Mouse (Mus musculus) hindbrain, embryonic 11.5 days (tissue): ENCODE measurements around the gene Mtmr10. TPM values are rescaled to one million over a fixed set of nuclear protein-coding genes. Genes with fewer than 3 reads are reported as not detected.

Experiments used
- ATAC-seq: fragments of 200-750 bp; cut with Nextera tagmentation; 2 replicates; pipeline ENCODE4 v1.8.0; 2017; ENCODE audit warnings: mild to moderate bottlenecking, moderate TSS enrichment, moderate library complexity; ENCODE audit not compliant: low FRiP score
- DNase-seq: peaks from one replicate; pipeline ENCODE4 v3.0.0-alpha.2; 2015; ENCODE audit warnings: low spot score
- H3K27ac ChIP-seq: fragments of 300-500 bp; sonication (generic); 2 replicates; pipeline ENCODE4 v1.5.1; 2014; ENCODE audit warnings: mild to moderate bottlenecking, low read depth, low read length
- H3K27me3 ChIP-seq: fragments of 300-500 bp; sonication (generic); 2 replicates; pipeline ENCODE4 v1.6.1; 2014; ENCODE audit warnings: mild to moderate bottlenecking, low read length, moderate library complexity, mixed read lengths; ENCODE audit not compliant: control insufficient read depth, insufficient read depth
- H3K36me3 ChIP-seq: fragments of 300-500 bp; sonication (generic); 2 replicates; pipeline ENCODE4 v1.6.1; 2014; ENCODE audit warnings: mild to moderate bottlenecking, low read length, moderate library complexity, mixed read lengths; ENCODE audit not compliant: control insufficient read depth, insufficient read depth
- H3K4me1 ChIP-seq: fragments of 300-500 bp; sonication (generic); replicated peaks from 2 replicates; pipeline ENCODE4 v1.6.1; 2014; ENCODE audit warnings: low read length, mixed read lengths; ENCODE audit not compliant: control insufficient read depth, insufficient read depth
- H3K4me2 ChIP-seq: fragments of 300-500 bp; sonication (generic); replicated peaks from 2 replicates; pipeline ENCODE4 v1.6.1; 2014; ENCODE audit warnings: mild to moderate bottlenecking, low read depth, low read length
- H3K4me3 ChIP-seq: fragments of 300-500 bp; sonication (generic); 2 replicates; pipeline ENCODE4 v1.5.1; 2014; ENCODE audit warnings: low read depth, low read length
- H3K9ac ChIP-seq: fragments of 300-500 bp; sonication (generic); 2 replicates; pipeline ENCODE4 v1.6.1; 2014; ENCODE audit warnings: low read depth, low read length
- H3K9me3 ChIP-seq: fragments of 300-500 bp; sonication (generic); 2 replicates; pipeline ENCODE4 v1.6.1; 2016; ENCODE audit warnings: low read length; ENCODE audit not compliant: control insufficient read depth
- WGBS: fragments of 180-500 bp; shearing (Covaris S2); extraction: QIAGEN DNeasy Blood & Tissue Kit; methylation state at CpG from one replicate; pipeline ENCODE4 v1.1.7; 2014; 5-methylcytosine and 5-hydroxymethylcytosine counted together
- polyA plus RNA-seq: library from polyadenylated mRNA; unstranded; fragments of >200 nt; fragmentation: Nextera tagmentation; extraction: Ambion mirVana; gene quantifications from 2 replicates; pipeline ENCODE4 v1.2.1, GENCODE M21; 2014

Mtmr10 gene
- polyA plus RNA-seq, 1 experiment from 2014 or later: 15.3 TPM

DNA sequence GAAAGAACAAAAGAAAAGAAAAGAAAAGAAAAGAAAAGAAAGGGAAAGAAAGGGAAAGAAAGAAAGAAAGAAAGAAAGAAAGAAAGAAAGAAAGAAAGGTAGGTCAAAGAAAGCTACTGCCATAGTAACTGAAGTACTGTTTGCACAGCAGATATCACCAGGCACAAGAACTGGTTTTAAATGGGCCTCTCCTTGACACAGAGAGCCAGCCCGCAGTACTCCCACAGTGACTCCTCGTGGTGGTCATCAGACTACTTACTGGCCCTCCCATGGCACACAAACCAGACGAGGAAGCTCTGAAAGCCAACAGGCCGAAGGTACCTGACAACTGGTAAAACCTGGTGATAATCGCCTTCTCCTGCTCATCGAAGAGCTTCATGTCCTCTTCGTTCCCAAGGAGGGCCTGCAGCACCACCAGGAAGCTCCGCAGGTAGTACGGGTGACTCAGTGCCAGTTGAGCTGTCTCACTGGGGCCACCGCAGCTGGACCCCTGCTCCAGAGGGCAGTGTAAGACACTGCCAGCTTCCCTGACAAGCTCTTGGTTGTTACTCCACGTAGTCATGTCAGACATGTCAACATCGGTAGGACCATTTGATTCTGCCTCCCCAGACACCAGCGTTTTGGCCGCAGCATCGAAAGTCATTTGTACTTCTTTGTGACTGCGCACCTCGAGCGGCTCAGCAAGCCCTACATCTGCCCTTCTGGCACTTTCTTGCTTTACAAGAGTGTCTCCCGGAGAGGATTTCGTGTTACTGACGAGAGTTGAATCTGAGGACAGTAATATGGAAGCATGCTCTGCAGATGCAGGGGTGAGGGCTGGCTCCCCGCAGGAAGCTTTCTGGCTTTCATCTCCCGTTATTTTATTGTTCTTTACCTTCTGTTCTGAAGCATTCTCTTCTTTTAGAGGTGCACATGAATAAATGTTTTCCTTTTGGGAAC is 84.8 kb downstream of the Mtmr10 start:
- ATAC-seq: no peak
- no peak for DNase-seq
- Histone ChIP-seq H3K4me2 (no peak overlapping the region), H3K4me1 (no peaks in the 10 kb centered on the region), H3K9ac (no peak overlapping the region), H3K27me3 (no peaks in the 10 kb centered on the region), H3K36me3 (no peaks in the 10 kb centered on the region), H3K27ac (no peak overlapping the region), H3K4me3 (no peak overlapping the region), H3K9me3 (no peaks in the 10 kb centered on the region)
- WGBS: 88% methylated on average over 23 of the region's 23 CpGs

DNA sequence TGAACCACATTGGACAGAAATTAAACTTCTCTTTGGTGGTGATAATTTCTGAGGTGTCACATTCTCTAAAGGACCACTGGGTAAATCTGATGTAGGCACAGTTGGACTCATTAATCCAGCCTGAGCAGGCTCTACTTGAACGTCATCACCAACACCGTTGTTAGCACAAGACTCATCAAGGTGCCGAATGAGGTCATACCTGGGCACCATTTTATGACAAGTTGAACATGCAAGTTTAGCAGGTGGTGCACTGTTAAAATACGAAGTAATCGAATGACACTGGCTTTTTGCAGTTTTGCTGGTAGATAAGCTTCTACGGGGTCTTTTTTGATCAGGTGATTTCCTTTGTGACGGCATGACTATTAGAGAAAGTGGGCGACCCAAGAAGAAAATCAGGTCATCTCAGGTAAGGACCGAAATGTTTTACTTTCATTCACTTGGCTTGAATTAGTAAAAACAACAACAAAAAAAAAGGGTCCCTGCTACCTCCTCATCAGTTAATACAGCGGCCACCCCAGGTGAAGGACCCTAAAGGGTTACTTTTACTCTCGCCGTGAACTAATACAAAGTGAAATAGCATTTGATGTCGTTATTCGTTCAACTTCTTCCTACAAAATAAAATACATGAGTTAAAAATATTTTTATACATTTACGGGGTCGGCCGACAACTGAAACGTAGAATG is 85.8 kb downstream of the Mtmr10 start:
- DNase-seq: peak; percentile 6
- WGBS: 20% methylated on average over 18 of the region's 18 CpGs

DNA sequence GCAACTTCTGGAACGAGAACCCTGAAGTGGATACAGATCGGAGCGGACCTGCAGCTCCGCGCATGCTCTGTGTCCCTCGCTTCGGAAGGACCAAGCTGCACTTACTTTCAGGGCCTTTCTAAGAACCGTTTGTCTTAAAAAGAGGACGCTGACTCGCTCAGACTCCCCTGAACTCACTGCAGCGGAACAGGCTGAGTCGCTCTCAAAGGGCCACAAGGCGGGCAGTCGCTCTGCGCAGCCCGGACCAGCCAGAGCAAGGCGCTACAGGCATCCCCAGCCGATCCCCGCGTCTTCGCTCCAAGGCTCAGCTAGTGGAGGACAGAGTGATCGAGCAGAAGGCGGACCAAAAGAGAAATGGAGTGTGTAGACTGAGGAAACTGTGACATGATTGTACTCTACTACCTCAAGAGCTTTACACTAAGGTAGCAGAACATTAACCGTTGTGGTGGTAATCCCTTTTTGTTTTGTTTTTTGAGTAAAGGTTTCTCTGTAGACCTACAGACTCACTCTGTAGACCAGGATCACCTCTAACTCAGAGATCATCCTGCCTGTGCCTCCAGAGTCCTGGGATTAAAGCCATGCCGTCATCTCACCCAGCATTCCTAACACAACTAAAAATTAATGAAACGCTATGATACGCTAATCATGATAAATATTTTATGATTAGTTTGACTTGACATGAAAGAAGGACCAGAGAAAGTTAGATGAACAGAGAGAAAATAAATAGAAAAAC is 86.5 kb downstream of the Mtmr10 start, which contains the start of gene Fan1:
Fan1 (minus strand) TSS at position 266 of the 733 bp plus-strand sequence.
- Histone ChIP-seq H3K36me3 (0 out of 2 replicates have a peak, but pooled peaks cover 2% of the 10 kb centered on the region), H3K27me3 (no peaks in the 10 kb centered on the region), H3K4me2 (peak within 1 kb of the TSS; percentile 61), H3K27ac (peak within 1 kb of the TSS; percentile 85), H3K4me1 (no peaks in the 10 kb centered on the region), H3K9me3 (no peaks in the 10 kb centered on the region), H3K9ac (peak within 1 kb of the TSS; percentile 77), H3K4me3 (peak within 1 kb of the TSS; percentile 71)
- DNase-seq (peak; percentile 90), ATAC-seq (peak; percentile 96)
- 5% methylated on average over 27 of the region's 27 CpGs for WGBS

More for the DNA sequence above, 85.8 kb downstream of the Mtmr10 start:
- H3K4me1 ChIP-seq: no peaks in the 10 kb centered on the region
- no peaks in the 10 kb centered on the region for H3K36me3 ChIP-seq
- H3K4me2 ChIP-seq: peak overlapping the region; percentile 61
- ATAC-seq: peak; percentile 53
- peak overlapping the region; percentile 71 for H3K4me3 ChIP-seq
- H3K9me3 ChIP-seq: no peaks in the 10 kb centered on the region
- H3K27ac ChIP-seq: peak overlapping the region; percentile 85
- H3K27me3 ChIP-seq: no peaks in the 10 kb centered on the region
- peak overlapping the region; percentile 77 for H3K9ac ChIP-seq

Other genes with a start within 250 kb of the Mtmr10 start
- gene Trpm1, start 133.8 kb upstream of the Mtmr10 start, polyA plus RNA-seq: 0.74 and 0.92 TPM in 2 replicates
- 6.5 and 12.0 TPM in 2 replicates for gene Fan1, start 86.4 kb downstream of the Mtmr10 start, polyA plus RNA-seq
- gene Mphosph10, start 104.6 kb downstream of the Mtmr10 start, polyA plus RNA-seq: 52.2 and 54.4 TPM in 2 replicates
- 37.4 and 37.5 TPM in 2 replicates for gene Mcee, start 105.0 kb downstream of the Mtmr10 start, polyA plus RNA-seq
- 67.0 and 76.6 TPM in 2 replicates for gene Apba2, start 214.1 kb downstream of the Mtmr10 start, polyA plus RNA-seq